Mouse (Mus musculus): Measurements from ENCODE around the gene Slc12a6. TPM values are rescaled to one million over a fixed set of nuclear protein-coding genes. Genes with fewer than 3 reads are reported as not detected.

The Slc12a6 gene
- 10 to 100 TPM; 20.4 to 25.2 TPM for total RNA-seq (2021)
- long read RNA-seq, experiment 1, full-length matches to known transcripts: 2 of 5 reads
- long read RNA-seq, experiment 1, partial matches to known transcripts: 3 of 5 reads
- long read RNA-seq, experiment 1, other reads (novel, unspliced or antisense): 0 of 5 reads
- long read RNA-seq, experiment 2, full-length matches to known transcripts: 4 of 7 reads
- long read RNA-seq, experiment 2, partial matches to known transcripts: 0 of 7 reads
- long read RNA-seq, experiment 2, other reads (novel, unspliced or antisense): 3 of 7 reads

GRCm38 (mm10) chr2:112265448-112266241, at the start of gene Slc12a6:
Gene Slc12a6, plus strand, starts transcription at chr2:112265825.
- peak; percentile 95 for DNase-seq
- intact Hi-C loops (cut with DNase I; ENCODE audit: low total_unique reads): loop anchor here (10.0 kb wide), 1 partner anchor 69 kb away; no protein-coding TSS in a partner anchor

GRCm38 (mm10) chr2:112215977-112216376, 49.6 kb upstream of the Slc12a6 start:
- DNase-seq: no peak
- intact Hi-C loops (cut with DNase I; ENCODE audit: low total_unique reads): no loop called here

GRCm38 (mm10) chr2:112217614-112218013, 48.0 kb upstream of the Slc12a6 start:
- intact Hi-C loops (cut with DNase I; ENCODE audit: low total_unique reads): no loop called here
- no peak for DNase-seq

GRCm38 (mm10) chr2:112220880-112221279, 44.7 kb upstream of the Slc12a6 start:
- DNase-seq: no peak
- intact Hi-C loops (cut with DNase I; ENCODE audit: low total_unique reads): no loop called here

GRCm38 (mm10) chr2:112222607-112223006, 43.0 kb upstream of the Slc12a6 start:
- intact Hi-C loops (cut with DNase I; ENCODE audit: low total_unique reads): no loop called here
- no peak for DNase-seq

GRCm38 (mm10) chr2:112224356-112224755, 41.3 kb upstream of the Slc12a6 start:
- intact Hi-C loops (cut with DNase I; ENCODE audit: low total_unique reads): no loop called here
- DNase-seq: no peak

GRCm38 (mm10) chr2:112232623-112233022, 33.0 kb upstream of the Slc12a6 start:
- intact Hi-C loops (cut with DNase I; ENCODE audit: low total_unique reads): no loop called here
- no peak for DNase-seq

- DNase-seq: no peak
- intact Hi-C loops (cut with DNase I; ENCODE audit: low total_unique reads): no loop called here
Observed at GRCm38 (mm10) chr2:112236620-112237019, 29.0 kb upstream of the Slc12a6 start.

GRCm38 (mm10) chr2:112238006-112238405, 27.6 kb upstream of the Slc12a6 start:
- no peak for DNase-seq
- intact Hi-C loops (cut with DNase I; ENCODE audit: low total_unique reads): no loop called here

- intact Hi-C loops (cut with DNase I; ENCODE audit: low total_unique reads): no loop called here
- peak; percentile 87 for DNase-seq
Observed at GRCm38 (mm10) chr2:112239212-112239934, 26.3 kb upstream of the Slc12a6 start, which contains the start of gene Lpcat4. Gene Lpcat4, plus strand, starts transcription at chr2:112239468.

GRCm38 (mm10) chr2:112239935-112240721, 25.5 kb upstream of the Slc12a6 start:
- DNase-seq: no peak

GRCm38 (mm10) chr2:112241787-112242186, 23.8 kb upstream of the Slc12a6 start:
- intact Hi-C loops (cut with DNase I; ENCODE audit: low total_unique reads): no loop called here
- DNase-seq: no peak

More at GRCm38 (mm10) chr2:112239935-112240721, 25.5 kb upstream of the Slc12a6 start:
- intact Hi-C loops (cut with DNase I; ENCODE audit: low total_unique reads): no loop called here

GRCm38 (mm10) chr2:112245307-112245706, 20.3 kb upstream of the Slc12a6 start:
- intact Hi-C loops (cut with DNase I; ENCODE audit: low total_unique reads): no loop called here
- no peak for DNase-seq

GRCm38 (mm10) chr2:112246193-112246592, 19.4 kb upstream of the Slc12a6 start:
- intact Hi-C loops (cut with DNase I; ENCODE audit: low total_unique reads): no loop called here
- no peak for DNase-seq

GRCm38 (mm10) chr2:112247323-112247722, 18.3 kb upstream of the Slc12a6 start:
- DNase-seq: no peak
- intact Hi-C loops (cut with DNase I; ENCODE audit: low total_unique reads): no loop called here

GRCm38 (mm10) chr2:112249780-112250453, 15.7 kb upstream of the Slc12a6 start:
- DNase-seq: no peak
- intact Hi-C loops (cut with DNase I; ENCODE audit: low total_unique reads): no loop called here

GRCm38 (mm10) chr2:112254675-112255515, 10.7 kb upstream of the Slc12a6 start:
- DNase-seq: no peak
- intact Hi-C loops (cut with DNase I; ENCODE audit: low total_unique reads): no loop called here

Measured in gastrocnemius, postnatal 14 days (tissue).